In the genomic region with DNA sequence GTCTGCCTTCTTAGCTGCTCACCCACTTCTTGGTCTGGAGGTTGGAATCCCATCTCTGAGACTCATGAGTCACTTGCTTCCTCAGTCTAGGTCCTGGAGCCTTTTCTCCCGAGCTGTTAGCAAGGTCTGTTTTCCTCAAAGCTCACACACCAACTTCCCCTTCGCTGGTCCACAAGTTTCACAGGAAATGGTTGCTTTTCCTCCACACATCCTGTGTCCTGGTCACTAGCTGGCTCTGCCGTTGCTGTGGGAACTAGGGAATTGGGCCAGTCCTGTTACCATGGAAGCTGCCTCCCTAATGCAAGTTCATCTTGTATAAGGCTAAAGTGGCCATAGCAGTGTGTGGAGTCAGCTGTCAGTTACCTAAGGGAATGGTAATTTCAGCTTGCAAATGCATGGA, we compare ENCODE assay signal across 11 mouse cellular contexts. TPM values are rescaled to one million over a fixed set of nuclear protein-coding genes. Genes with fewer than 3 reads are reported as not detected.
DNase-seq lines count a peak whose midpoint lies in the region; ATAC-seq and TF ChIP-seq lines count a peak whose summit lies in the region.
"Had no signal": no experiment of that assay in that cellular context is flagged by ENCODE, and none has a peak within 500 bp of the region (broad histone marks: within the 10 kb centered on the region; RNA-seq: fewer than 3 reads in every experiment).

No protein-coding gene starts in this region.

- TF ChIP-seq POLR2A in kidney, adult 2 months (IDR thresholded peaks at IDR 0.05; ENCODE audit: low read depth, low read length) = no peak

- no peak overlapping the region for H3K27ac ChIP-seq in kidney, adult 2 months (ENCODE audit: insufficient read depth, low read depth, low read length)
- peak overlapping the region; percentile 10 to 50; a peak in 2 of 4 replicates for H3K27ac ChIP-seq in heart, embryonic 14.5 days (replicated peaks in 1 of 2; ENCODE audit: control insufficient read depth in 1 of 2, insufficient read depth in 1 of 2, low read depth in 2 of 2, low read length in 2 of 2)
- H3K27ac ChIP-seq in lung, embryonic 15.5 days = peak overlapping the region; percentile 28; the same call in 1 of the 2 replicates
- H3K27ac ChIP-seq: limb, embryonic 10.5 days; midbrain, embryonic 15.5 days had no signal

- no peaks in the 10 kb centered on the region; the same call in 1 of the 2 replicates for H3K9me3 ChIP-seq in heart, embryonic 14.5 days (ENCODE audit: control insufficient read depth, low read length)
- no peaks in the 10 kb centered on the region for H3K9me3 ChIP-seq in lung, embryonic 15.5 days
- H3K9me3 ChIP-seq: limb, embryonic 10.5 days; midbrain, embryonic 15.5 days had no signal

- no peak overlapping the region; the same call in 1 of the 2 replicates for H3K9ac ChIP-seq in heart, embryonic 14.5 days (ENCODE audit: low read length)
- H3K9ac ChIP-seq in lung, embryonic 15.5 days = no peak overlapping the region
- H3K9ac ChIP-seq: midbrain, embryonic 15.5 days had no signal

- no peaks in the 10 kb centered on the region for H3K27me3 ChIP-seq in kidney, adult 2 months (replicated peaks; ENCODE audit: control insufficient read depth, insufficient read depth, low read length)
- H3K27me3 ChIP-seq in heart, embryonic 14.5 days (ENCODE audit: control insufficient read depth, insufficient read depth, low read length) = no peaks in the 10 kb centered on the region
- H3K27me3 ChIP-seq in lung, embryonic 15.5 days = no peaks in the 10 kb centered on the region
- H3K27me3 ChIP-seq: midbrain, embryonic 15.5 days had no signal

- ATAC-seq in common myeloid progenitor, adult 5-6 weeks (replicated peaks; ENCODE audit: low read depth, poor library complexity, severe bottlenecking) = peak; percentile 43
- no peak for ATAC-seq in heart, embryonic 14.5 days (ENCODE audit: insufficient number of reproducible peaks, insufficient read depth, low FRiP score, low read depth)
- ATAC-seq in lung, embryonic 15.5 days (ENCODE audit: borderline replicate concordance, extremely low read depth, low FRiP score, low TSS enrichment) = no peak
- ATAC-seq: hindbrain, embryonic 16.5 days; midbrain, embryonic 15.5 days had no signal

- WGBS in kidney, adult 2 months = 60% methylated on average over 3 of the region's 3 CpGs
- WGBS in heart, embryonic 14.5 days = 54% methylated on average over 3 of the region's 3 CpGs
- WGBS in lung, embryonic 15.5 days = 34% methylated on average over 3 of the region's 3 CpGs

- peak; percentile 50 for DNase-seq in kidney, adult 2 months
- no peak for DNase-seq in kidney, adult 11 months
- DNase-seq in ovary, postnatal 36 days (ENCODE audit: low spot score) = no peak
- no peak for DNase-seq in urinary bladder, adult 18-20 months (ENCODE audit: low spot score in 2 of 2)
- DNase-seq: thymus, postnatal 4 days had no signal

- TF ChIP-seq CTCF in kidney, adult 2 months (conservative IDR thresholded peaks at IDR 0.05; ENCODE audit: insufficient read depth, insufficient read length, low read depth, low read length) = no peak

- no peaks in the 10 kb centered on the region for H3K4me1 ChIP-seq in kidney, adult 2 months (ENCODE audit: control insufficient read depth, insufficient read depth, low read length)
- peaks cover 43 to 76% of the 10 kb centered on the region in 2 experiments for H3K4me1 ChIP-seq in heart, embryonic 14.5 days (ENCODE audit: control insufficient read depth in 2 of 2, insufficient read depth in 2 of 2, low read length in 2 of 2)
- peaks cover 40% of the 10 kb centered on the region for H3K4me1 ChIP-seq in lung, embryonic 15.5 days

- H3K4me3 ChIP-seq in kidney, adult 2 months (ENCODE audit: insufficient read depth, low read depth, low read length) = no peak overlapping the region
- H3K4me3 ChIP-seq in heart, embryonic 14.5 days (ENCODE audit: control insufficient read depth in 1 of 2, insufficient read depth in 1 of 2, low read depth in 1 of 2, low read length in 2 of 2) = no peak overlapping the region
- no peak overlapping the region for H3K4me3 ChIP-seq in lung, embryonic 15.5 days
- H3K4me3 ChIP-seq: limb, embryonic 10.5 days; midbrain, embryonic 15.5 days had no signal

- H3K4me2 ChIP-seq in heart, embryonic 14.5 days (ENCODE audit: low read length) = no peak overlapping the region
- no peak overlapping the region for H3K4me2 ChIP-seq in lung, embryonic 15.5 days
- H3K4me2 ChIP-seq: midbrain, embryonic 15.5 days had no signal

- no peaks in the 10 kb centered on the region for H3K36me3 ChIP-seq in kidney, adult 2 months (ENCODE audit: control insufficient read depth, insufficient read depth, low read length)
- H3K36me3 ChIP-seq in heart, embryonic 14.5 days (ENCODE audit: control insufficient read depth, insufficient read depth, low read length) = peaks cover 92% of the 10 kb centered on the region
- no peaks in the 10 kb centered on the region for H3K36me3 ChIP-seq in lung, embryonic 15.5 days
- H3K36me3 ChIP-seq: limb, embryonic 10.5 days; midbrain, embryonic 15.5 days had no signal

RNA-seq across cellular contexts. Expression of a gene that starts 12.2 kb away (rescaled TPM):
- 6.6 and 7.3 TPM in 2 replicates for polyA plus RNA-seq in kidney, adult 2 months (2012; rRNA removed)
- 1.6 and 2.2 TPM in 2 replicates for total RNA-seq in common myeloid progenitor, adult 5-6 weeks (2017)
- 140 and 146 TPM in 2 replicates for polyA plus RNA-seq in heart, embryonic 14.5 days (2014; fragmentation: Nextera tagmentation; extraction: Ambion mirVana)
- 20.7 and 22.8 TPM in 2 replicates for polyA plus RNA-seq in lung, embryonic 15.5 days (2015; fragmentation: Nextera tagmentation; extraction: Ambion mirVana)
